Comparison of ENCODE assay signal across 18 mouse cellular contexts in genomic region chr11:5051629-5052028, GRCm38 (mm10). TPM values are rescaled to one million over a fixed set of nuclear protein-coding genes. Genes with fewer than 3 reads are reported as not detected.
"Had no signal": no experiment of that assay in that cellular context is flagged by ENCODE, and none has a peak within 500 bp of the region (broad histone marks: within the 10 kb centered on the region; RNA-seq: fewer than 3 reads in every experiment).

No protein-coding gene starts in this region.

- H3K36me3 ChIP-seq: midbrain, embryonic 12.5 days; neural tube, embryonic 13.5 days; neural tube, embryonic 15.5 days had no signal

- DNase-seq: lung, adult 18-20 months; lung, embryonic 14.5 days; lung, postnatal 10 days; lung, postnatal 4 days; midbrain, embryonic 14.5 days; retina, postnatal 1 day; right cerebral cortex, postnatal 4 days; spleen, adult 18-20 months; thymus, adult 18-20 months; thymus, postnatal 14 days; thymus, postnatal 36 days had no signal

- H3K4me2 ChIP-seq: lung, embryonic 14.5 days; midbrain, embryonic 12.5 days; neural tube, embryonic 13.5 days; neural tube, embryonic 15.5 days had no signal

- H3K9me3 ChIP-seq: midbrain, embryonic 12.5 days; neural tube, embryonic 13.5 days; neural tube, embryonic 15.5 days had no signal

- H3K27ac ChIP-seq: midbrain, embryonic 12.5 days; neural tube, embryonic 13.5 days; neural tube, embryonic 15.5 days had no signal

- ATAC-seq: midbrain, embryonic 16.5 days had no signal

- H3K4me3 ChIP-seq: midbrain, embryonic 12.5 days; myocyte; neural tube, embryonic 13.5 days; neural tube, embryonic 15.5 days had no signal

- H3K9ac ChIP-seq: lung, embryonic 14.5 days; midbrain, embryonic 12.5 days; neural tube, embryonic 13.5 days; neural tube, embryonic 15.5 days had no signal

RNA-seq across cellular contexts. Expression of gene Rasl10a, which starts 6.3 kb away (rescaled TPM):
- total RNA-seq: megakaryocyte, adult 5-6 weeks; megakaryocyte-erythroid progenitor cell, adult 5-6 weeks had no signal
